Mouse (Mus musculus) intestine, embryonic 15.5 days (tissue): ENCODE measurements around the gene Kcne2. TPM values are rescaled to one million over a fixed set of nuclear protein-coding genes. Genes with fewer than 3 reads are reported as not detected.

Source experiments
- ATAC-seq: fragments of 200-750 bp; cut with Nextera tagmentation; 2 replicates; pipeline ENCODE4 v1.8.0; 2017; ENCODE audit warnings: moderate TSS enrichment, moderate library complexity
- H3K27ac ChIP-seq: fragments of 300-500 bp; sonication (generic); 2 replicates; pipeline ENCODE4 v1.5.1; 2015; ENCODE audit warnings: mild to moderate bottlenecking, inconsistent platforms
- H3K27me3 ChIP-seq: fragments of 300-500 bp; sonication (generic); replicated peaks from 2 replicates; pipeline ENCODE4 v1.6.1; 2015; ENCODE audit warnings: inconsistent platforms
- H3K36me3 ChIP-seq: fragments of 300-500 bp; sonication (generic); 2 replicates; pipeline ENCODE4 v1.6.1; 2015; ENCODE audit warnings: inconsistent platforms
- H3K4me1 ChIP-seq: fragments of 300-500 bp; sonication (generic); replicated peaks from 2 replicates; pipeline ENCODE4 v1.6.1; 2015; ENCODE audit warnings: inconsistent platforms
- H3K4me2 ChIP-seq: fragments of 300-500 bp; sonication (generic); replicated peaks from 2 replicates; pipeline ENCODE4 v1.6.1; 2015; ENCODE audit warnings: mild to moderate bottlenecking, inconsistent platforms
- H3K4me3 ChIP-seq: fragments of 300-500 bp; sonication (generic); replicated peaks from 2 replicates; pipeline ENCODE4 v1.5.1; 2015; ENCODE audit warnings: inconsistent platforms
- H3K9ac ChIP-seq: fragments of 300-500 bp; sonication (generic); 2 replicates; pipeline ENCODE4 v1.6.1; 2015; ENCODE audit warnings: inconsistent platforms
- H3K9me3 ChIP-seq: fragments of 300-500 bp; sonication (generic); 2 replicates; pipeline ENCODE4 v1.6.1; 2016; ENCODE audit warnings: inconsistent platforms
- WGBS: fragments of 180-500 bp; shearing (Covaris S2); methylation state at CpG from one replicate; pipeline ENCODE4 v1.1.7; 2015; 5-methylcytosine and 5-hydroxymethylcytosine counted together
- polyA plus RNA-seq: library from polyadenylated mRNA; unstranded; fragments of >200 nt; fragmentation: Nextera tagmentation; extraction: Ambion mirVana; gene quantifications from 2 replicates; pipeline ENCODE4 v1.2.1, GENCODE M21; 2015

The Kcne2 gene
- polyA plus RNA-seq, 1 experiment from 2014 or later, result not detected

DNA sequence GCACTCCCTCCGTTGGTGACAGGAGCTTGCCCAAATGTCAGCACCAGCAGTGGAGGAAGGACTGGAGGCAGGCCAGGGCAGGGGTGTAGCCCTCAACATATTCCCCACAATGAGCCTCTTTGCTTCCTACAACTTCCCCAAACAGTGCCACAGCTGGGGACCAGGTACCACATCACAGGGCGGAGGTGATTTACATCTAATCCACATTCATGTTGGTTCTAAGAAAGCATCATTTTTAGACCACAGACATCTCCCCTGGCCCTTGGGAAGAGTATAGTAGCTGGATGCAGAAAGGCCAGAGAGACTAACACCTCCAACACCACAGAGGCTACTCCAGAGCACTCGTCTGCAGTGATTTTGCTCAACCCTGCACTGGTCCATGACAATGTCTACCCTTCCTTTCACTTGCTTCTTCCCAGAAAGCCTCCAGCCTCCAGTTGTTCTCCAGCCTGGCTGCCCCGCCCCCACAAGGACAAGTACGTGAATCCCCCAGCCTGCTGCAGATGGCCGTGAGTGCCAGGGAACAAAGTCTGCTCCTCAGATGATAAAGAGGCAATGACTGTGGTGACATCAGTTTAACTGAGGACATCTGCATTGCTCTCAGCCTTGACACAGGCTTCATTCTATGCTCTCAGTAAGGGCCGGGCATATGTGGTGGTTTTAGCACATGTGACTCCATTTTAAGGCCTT, 24.0 kb downstream of the Kcne2 start:
- Histone ChIP-seq H3K4me1 (0 out of 2 replicates have a peak, but pooled peaks cover 3% of the 10 kb centered on the region), H3K36me3 (peaks cover 4% of the 10 kb centered on the region; the same call in 1 of the 2 replicates), H3K9me3 (no peaks in the 10 kb centered on the region), H3K4me3 (no peak overlapping the region), H3K27ac (no peak overlapping the region), H3K27me3 (no peaks in the 10 kb centered on the region), H3K4me2 (no peak overlapping the region), H3K9ac (no peak overlapping the region)
- WGBS, result 71% methylated on average over 7 of the region's 7 CpGs
- ATAC-seq, result peak; percentile 54

DNA sequence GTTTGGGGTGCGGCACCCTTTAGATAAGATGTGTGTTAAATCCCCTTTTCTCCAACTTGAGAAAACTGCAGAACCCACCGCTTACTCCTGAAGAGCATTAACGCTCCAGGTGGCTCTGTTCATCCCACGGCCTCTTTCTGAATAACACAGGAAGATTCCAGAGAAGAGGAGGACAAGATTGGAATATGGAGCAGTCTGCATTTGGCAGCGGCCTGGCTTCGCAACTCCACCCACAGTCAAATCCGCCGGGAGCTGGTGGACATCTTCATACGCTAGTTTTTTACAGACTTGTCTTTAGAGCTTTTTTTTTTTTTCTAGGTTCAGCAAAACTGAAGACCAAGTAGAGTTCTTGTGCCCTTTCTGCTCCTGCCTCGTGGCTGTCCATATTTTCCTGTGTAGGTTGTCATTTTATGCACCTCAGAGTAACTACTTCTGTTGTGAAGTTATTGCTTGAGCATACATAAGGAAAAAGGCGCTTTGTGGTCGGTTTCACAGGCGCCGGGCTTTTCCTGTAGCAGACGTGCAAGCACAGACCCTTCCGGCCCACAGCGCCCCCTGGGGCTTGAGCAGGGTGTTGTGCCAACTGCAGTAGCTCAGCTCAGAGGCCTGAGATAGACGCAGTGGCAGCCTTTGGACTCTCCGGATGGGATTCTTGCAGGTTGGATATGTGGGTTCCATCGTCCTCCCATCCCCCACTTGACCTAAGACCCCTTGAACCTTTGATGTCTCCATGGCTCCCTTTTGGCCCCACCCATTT, 27.3 kb downstream of the Kcne2 start:
- Histone ChIP-seq H3K4me3 (no peak overlapping the region), H3K27ac (no peak overlapping the region), H3K27me3 (no peaks in the 10 kb centered on the region), H3K4me1 (0 out of 2 replicates have a peak, but pooled peaks cover 3% of the 10 kb centered on the region), H3K9me3 (no peaks in the 10 kb centered on the region), H3K4me2 (no peak overlapping the region), H3K36me3 (no peaks in the 10 kb centered on the region), H3K9ac (no peak overlapping the region)
- no peak for ATAC-seq
- WGBS, result 64% methylated on average over 20 of the region's 20 CpGs

DNA sequence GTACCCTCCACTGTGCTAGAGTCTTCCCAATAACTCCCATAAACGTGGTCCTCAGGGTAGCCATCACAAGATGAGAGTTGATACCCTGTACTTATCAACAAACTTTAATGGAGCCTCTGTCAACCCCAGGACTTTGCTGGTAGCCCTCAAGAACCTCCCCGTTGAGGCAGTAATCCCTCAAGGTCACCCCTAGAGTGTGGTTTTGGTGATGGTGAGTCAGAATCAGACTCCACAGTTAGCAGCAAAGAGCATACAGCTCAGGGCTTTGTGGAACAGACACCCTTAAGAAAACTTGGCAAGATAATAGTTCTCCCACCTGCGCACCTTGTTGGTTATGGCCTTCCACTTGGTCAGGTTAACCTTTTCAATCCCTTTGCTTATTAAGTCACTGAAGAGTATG, 28.2 kb downstream of the Kcne2 start:
- Histone ChIP-seq H3K9me3 (no peaks in the 10 kb centered on the region), H3K27me3 (no peaks in the 10 kb centered on the region), H3K4me2 (no peak overlapping the region), H3K4me1 (0 out of 2 replicates have a peak, but pooled peaks cover 2% of the 10 kb centered on the region), H3K27ac (no peak overlapping the region), H3K4me3 (no peak overlapping the region), H3K9ac (no peak overlapping the region), H3K36me3 (no peaks in the 10 kb centered on the region)
- 85% methylated on average over 3 of the region's 3 CpGs for WGBS
- ATAC-seq, result no peak

DNA sequence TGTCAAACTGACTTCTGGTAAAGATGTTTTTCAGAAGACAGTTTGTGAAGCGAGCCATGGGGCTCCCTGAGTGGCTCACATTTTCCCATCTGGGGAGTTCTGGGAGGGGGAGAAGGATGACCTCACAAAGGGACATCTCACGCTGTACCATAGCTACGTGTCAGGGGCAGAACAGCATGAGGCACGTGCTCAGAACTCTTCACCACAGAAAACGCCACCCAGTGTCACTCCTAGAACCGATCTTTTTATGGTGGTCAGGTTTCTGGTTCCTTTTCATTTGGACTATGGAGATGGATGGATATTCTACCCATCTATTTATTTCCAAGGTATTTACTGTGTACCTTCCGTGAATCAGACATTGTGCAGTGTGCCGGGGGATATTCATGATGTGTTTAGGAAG, 29.2 kb downstream of the Kcne2 start, which contains the start of gene Fam243:
Gene Fam243 (minus strand): TSS at position 101 of the 400 bp plus-strand sequence.
- ATAC-seq, result no peak
- Histone ChIP-seq H3K4me3 (no peak within 1 kb of the TSS), H3K36me3 (no peaks in the 10 kb centered on the region), H3K4me2 (no peak within 1 kb of the TSS), H3K9ac (no peak within 1 kb of the TSS), H3K27ac (no peak within 1 kb of the TSS), H3K9me3 (no peaks in the 10 kb centered on the region), H3K4me1 (0 out of 2 replicates have a peak, but pooled peaks cover 2% of the 10 kb centered on the region), H3K27me3 (no peaks in the 10 kb centered on the region)
- WGBS, result 91% methylated on average over 8 of the region's 8 CpGs

DNA sequence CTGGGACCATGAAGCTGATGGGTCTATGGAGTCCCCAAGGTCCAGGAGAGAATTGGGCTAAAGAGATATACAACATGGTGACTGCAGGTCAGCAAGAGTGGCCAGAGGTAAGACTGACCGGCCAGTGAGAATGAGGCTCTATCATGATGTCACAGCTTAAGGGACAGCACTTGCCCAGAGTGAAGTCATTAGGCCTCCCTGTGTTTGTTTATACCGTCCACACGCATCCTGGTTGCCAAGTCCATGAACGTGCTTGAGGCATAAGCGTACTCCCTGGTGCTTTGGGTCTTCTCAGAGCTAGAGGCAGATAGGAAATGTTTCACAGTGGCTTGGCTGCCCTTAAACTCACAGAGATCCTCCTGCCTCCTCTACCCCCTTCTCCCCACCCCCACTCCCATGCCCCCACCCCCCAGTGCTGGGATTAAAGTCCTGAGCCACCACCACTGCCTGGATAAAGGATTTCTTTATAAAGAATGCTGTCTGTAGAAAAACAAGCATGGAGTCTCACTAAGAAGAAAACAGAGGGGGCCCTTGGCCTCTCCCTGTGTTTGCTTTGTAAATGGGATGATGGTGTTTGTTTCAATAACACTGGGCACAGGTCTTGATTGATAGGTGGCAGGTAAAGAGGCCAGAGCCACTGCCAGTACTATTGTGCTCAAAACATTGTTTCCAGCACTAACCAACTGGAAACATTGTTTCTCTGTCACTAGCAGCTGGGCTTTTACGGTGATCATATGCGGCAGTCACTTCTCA, 32.3 kb downstream of the Kcne2 start:
- Histone ChIP-seq H3K9ac (no peak overlapping the region), H3K27ac (no peak overlapping the region), H3K27me3 (no peaks in the 10 kb centered on the region), H3K36me3 (no peaks in the 10 kb centered on the region), H3K4me3 (no peak overlapping the region), H3K9me3 (no peaks in the 10 kb centered on the region), H3K4me1 (0 out of 2 replicates have a peak, but pooled peaks cover 2% of the 10 kb centered on the region), H3K4me2 (no peak overlapping the region)
- no peak for ATAC-seq
- 57% methylated on average over 7 of the region's 7 CpGs for WGBS

DNA sequence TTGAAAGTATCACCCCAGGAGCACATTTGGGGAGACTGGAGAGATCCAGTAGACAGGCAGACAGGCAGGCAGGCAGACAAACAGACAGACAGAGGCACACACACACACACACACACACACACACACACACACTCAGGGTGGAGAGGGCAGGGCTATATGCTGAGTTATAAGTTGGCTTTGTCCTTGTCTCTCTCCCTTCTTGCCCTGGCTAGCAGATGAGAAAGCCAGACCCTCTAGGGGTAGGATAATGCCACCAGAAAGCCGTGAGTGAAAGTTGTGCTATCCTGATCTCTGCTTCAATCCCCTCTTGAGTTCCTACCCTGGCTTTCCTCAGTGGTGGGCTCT, 32.8 kb downstream of the Kcne2 start:
- H3K4me3 ChIP-seq, result no peak overlapping the region
- H3K4me1 ChIP-seq, result 0 out of 2 replicates have a peak, but pooled peaks cover 2% of the 10 kb centered on the region
- H3K9ac ChIP-seq, result no peak overlapping the region
- H3K9me3 ChIP-seq, result no peaks in the 10 kb centered on the region
- ATAC-seq, result no peak
- H3K36me3 ChIP-seq, result no peaks in the 10 kb centered on the region
- no peaks in the 10 kb centered on the region for H3K27me3 ChIP-seq
- no peak overlapping the region for H3K4me2 ChIP-seq
- WGBS, result 71% methylated on average over 1 of the region's 1 CpGs
- no peak overlapping the region for H3K27ac ChIP-seq

DNA sequence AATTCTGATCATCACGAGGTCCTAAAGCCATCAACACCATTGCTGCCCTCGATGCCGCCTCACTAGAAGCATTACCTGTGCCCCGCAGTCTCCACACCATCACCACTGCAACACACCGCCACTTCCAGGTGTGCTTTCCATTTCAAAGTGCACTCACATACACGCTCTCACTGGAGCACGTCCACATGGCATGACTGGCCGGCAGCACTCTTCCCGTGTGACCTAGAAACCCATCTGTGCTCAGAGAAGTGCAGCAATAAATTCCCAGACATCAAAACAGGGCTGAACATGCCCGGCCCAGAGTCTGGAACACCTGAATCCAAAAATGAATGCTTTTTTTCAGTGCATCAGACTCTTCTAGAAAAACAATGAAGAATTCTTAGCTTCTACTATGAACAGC, 35.7 kb downstream of the Kcne2 start:
- Histone ChIP-seq H3K4me1 (0 out of 2 replicates have a peak, but pooled peaks cover 2% of the 10 kb centered on the region), H3K4me3 (no peak overlapping the region), H3K27me3 (no peaks in the 10 kb centered on the region), H3K4me2 (no peak overlapping the region), H3K36me3 (no peaks in the 10 kb centered on the region), H3K27ac (no peak overlapping the region), H3K9ac (no peak overlapping the region), H3K9me3 (no peaks in the 10 kb centered on the region)
- 78% methylated on average over 10 of the region's 10 CpGs for WGBS
- ATAC-seq, result no peak

DNA sequence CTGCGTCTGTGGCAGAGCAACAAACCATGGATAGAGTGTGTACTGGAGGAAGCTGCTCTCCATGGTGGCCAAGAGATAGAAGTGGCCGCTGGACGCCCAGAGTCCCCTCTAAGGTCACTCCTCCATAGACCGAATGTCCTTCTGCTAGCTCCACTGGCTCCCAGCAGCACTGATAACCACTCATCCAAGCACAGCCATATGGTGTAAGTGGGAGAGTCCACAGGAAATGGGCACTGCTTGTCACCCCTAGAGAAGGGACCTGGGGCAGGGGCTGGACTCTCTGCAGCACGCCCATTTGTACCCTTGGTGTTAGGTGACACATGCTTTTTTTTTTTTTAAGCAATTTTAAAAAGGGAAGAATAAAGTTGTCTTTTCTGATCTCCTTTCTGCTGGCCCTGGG, 38.8 kb downstream of the Kcne2 start:
- no peak overlapping the region for H3K4me2 ChIP-seq
- H3K9me3 ChIP-seq, result no peaks in the 10 kb centered on the region
- 80% methylated on average over 5 of the region's 5 CpGs for WGBS
- no peak overlapping the region for H3K4me3 ChIP-seq
- no peaks in the 10 kb centered on the region for H3K36me3 ChIP-seq
- H3K9ac ChIP-seq, result no peak overlapping the region
- no peak overlapping the region for H3K27ac ChIP-seq
- H3K4me1 ChIP-seq, result no peaks in the 10 kb centered on the region
- ATAC-seq, result no peak
- no peaks in the 10 kb centered on the region for H3K27me3 ChIP-seq

DNA sequence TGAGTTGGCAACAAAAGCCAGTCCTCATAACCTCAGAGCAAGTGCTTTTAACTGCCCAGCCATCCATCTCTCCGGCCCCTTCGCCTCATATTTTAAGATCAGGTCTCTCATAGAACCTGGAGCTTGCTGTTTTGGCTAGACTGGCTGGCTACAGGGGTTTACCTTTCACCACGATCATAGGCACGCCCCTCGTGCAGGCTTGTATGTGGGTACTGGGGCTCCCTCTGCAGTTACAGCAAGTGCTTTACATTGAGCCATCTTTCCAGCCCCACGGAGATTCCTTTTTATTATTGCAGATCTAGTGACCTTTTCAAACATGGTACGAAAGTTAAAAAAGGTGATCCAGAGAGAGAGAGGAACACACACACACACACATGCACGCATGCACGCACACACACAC, 42.4 kb downstream of the Kcne2 start:
- 59% methylated on average over 9 of the region's 9 CpGs for WGBS
- Histone ChIP-seq H3K4me1 (no peaks in the 10 kb centered on the region), H3K9me3 (no peaks in the 10 kb centered on the region), H3K27me3 (no peaks in the 10 kb centered on the region), H3K9ac (no peak overlapping the region), H3K4me2 (0 out of 2 replicates have a peak overlapping the region, but pooled peaks have one; percentile 7), H3K27ac (no peak overlapping the region), H3K4me3 (no peak overlapping the region), H3K36me3 (no peaks in the 10 kb centered on the region)
- ATAC-seq, result no peak

DNA sequence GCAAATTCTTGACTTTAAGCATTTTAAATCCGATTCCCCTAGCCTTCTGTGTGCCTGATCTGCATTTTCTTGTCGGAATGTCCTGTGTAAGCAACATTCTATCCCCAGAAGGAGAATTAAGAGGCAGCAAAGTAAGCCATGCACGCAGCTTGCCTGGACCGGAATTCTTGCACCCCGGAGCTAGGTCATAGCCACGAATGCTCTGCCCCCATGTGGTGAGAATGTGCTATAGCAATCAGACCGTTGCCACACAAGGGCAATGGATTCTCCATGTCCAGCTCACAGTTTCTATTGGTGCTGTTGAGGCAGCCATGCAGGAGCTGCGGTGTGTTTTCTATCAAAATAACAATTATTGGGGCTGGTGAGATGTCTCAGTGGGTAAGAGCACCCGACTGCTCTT, 44.1 kb downstream of the Kcne2 start:
- Histone ChIP-seq H3K4me3 (no peak overlapping the region), H3K9me3 (no peaks in the 10 kb centered on the region), H3K27me3 (no peaks in the 10 kb centered on the region), H3K27ac (no peak overlapping the region), H3K9ac (no peak overlapping the region), H3K4me2 (no peak overlapping the region; the same call in 1 of the 2 replicates), H3K36me3 (no peaks in the 10 kb centered on the region), H3K4me1 (no peaks in the 10 kb centered on the region)
- WGBS, result 3% methylated on average over 9 of the region's 9 CpGs
- peak; percentile 60 for ATAC-seq

DNA sequence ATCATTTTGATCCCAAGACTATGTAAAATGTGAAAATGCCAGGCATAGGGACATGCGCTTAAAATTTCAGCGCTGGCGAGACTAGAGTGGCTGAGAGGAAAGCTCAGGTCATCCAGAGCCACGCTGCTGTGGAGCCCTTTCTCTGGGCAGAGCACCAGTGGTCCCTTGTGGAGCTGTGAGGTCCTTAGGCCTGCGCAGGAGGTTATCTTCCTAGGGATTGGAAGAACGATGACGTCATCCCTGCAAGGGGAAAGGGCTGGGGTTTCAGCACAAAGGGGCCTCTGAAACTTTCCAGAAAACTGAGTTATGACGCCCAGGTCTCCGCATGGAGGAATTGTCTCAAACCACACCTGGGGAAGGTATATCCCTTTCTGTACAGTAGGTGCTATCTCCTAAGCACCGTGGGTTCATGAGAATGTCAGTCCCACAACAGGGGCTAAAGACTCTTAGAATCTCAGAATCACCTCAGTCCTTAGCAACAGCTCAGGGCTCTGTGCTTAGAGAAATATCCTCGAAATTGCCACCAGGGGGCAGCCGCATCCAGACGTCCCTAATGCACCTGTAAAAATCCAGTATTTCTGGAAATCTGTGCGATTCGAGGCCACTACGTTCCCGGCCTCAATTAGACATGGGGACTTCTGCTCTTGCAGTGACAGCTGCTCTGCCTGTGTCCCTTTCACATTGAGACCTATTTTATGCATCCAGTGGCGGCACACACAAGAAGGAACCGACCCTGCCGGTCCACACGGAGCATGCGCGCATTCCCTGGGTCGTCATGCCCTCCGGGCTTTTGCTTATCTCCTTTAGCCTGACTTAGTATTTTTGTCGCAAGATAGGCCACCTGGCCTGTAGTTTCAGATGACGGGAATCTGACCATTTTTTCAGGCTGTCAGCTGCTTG, 48.7 kb downstream of the Kcne2 start:
- Histone ChIP-seq H3K4me2 (peak overlapping the region; percentile 57), H3K36me3 (no peaks in the 10 kb centered on the region), H3K4me3 (peak overlapping the region; percentile 16), H3K9me3 (no peaks in the 10 kb centered on the region), H3K27ac (no peak overlapping the region), H3K4me1 (0 out of 2 replicates have a peak, but pooled peaks cover 3% of the 10 kb centered on the region), H3K9ac (peak overlapping the region; percentile 11; the same call in 1 of the 2 replicates), H3K27me3 (no peaks in the 10 kb centered on the region)
- WGBS, result 25% methylated on average over 27 of the region's 27 CpGs
- ATAC-seq, result peak; percentile 75
